Mouse (Mus musculus) mouse trophoblast stem cell (cell line): ENCODE results near the gene Daam2.

ENCODE experiments used
- in situ Hi-C, 2 experiments: fragments of 300-500 bp; cut with MseI, MboI; formaldehyde crosslinking; loops; 2 replicates in 1 of 2; 3 replicates in 1 of 2; pipeline ENCODE4 v1.15.1; 2025

Gene Daam2

DNA sequence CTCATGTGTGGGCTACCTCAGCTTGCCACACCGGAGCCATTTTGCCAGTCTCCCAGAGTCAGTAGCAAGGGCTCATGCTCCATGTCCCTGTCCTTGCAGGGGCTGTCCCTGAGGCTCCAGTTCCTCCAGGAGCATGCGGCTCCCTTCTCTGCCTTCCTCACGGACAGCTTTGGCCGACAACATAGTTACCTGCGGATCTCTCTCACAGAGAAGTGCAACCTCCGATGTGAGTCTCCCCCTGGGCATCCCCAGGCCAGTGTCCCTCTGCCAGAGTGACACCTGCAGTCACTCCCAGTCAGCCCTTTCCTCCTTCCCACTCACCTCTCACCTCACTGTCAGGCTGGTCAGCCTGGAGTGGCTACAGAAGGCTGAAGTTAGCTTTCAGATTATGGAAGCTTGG is 131.1 kb downstream of the Daam2 start:
- in situ Hi-C loops = no loop called here

DNA sequence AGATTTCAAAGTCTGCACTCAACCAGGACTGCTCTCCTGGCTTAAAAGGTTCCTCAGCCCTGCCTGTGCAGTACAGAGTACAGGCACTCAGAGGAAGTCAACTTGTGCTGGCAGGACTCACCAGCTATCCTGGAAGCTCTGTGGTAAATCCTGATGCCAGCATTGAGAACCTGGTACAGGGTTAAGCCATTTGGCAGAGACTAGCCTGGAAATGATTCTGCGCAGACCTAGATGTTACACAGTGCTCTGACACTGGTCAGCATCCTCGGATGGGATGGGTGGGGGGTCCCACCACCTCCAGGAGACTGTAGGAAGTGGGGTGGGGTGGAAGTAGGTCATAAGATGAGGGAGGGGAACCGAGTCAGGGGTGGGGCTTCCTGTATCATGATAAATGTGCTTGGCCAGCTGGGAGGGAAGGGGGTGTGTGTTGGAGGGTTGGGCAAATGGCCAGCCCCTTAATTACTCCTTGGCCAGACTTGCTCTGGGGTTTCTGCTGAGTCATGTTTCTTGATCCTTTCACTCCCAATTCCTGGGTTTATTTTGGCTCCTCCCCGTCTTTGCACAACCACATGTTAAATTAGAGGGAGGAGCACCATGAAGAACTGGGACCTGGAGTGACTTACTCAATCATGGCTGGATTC is 132.0 kb downstream of the Daam2 start:
- in situ Hi-C loops = no loop called here

DNA sequence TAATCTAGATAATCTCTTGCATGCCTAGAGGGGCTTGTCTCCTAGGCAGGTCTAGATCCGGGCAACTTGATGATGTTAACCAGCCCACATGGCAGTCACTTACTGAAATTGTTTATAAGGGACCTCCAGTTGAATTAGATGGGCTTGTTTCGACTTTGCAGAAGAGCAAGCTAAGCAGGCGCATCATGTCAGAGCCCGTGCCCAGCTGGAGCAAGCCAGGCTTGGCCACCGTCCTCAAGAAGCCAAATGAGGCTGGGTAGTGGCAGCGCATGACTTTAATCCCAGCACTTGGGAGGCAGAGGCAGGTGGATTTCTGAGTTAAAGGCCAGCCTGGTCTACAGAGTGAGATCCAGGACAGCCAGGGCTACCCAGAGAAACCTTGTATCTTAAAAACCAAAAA is 133.0 kb downstream of the Daam2 start:
- in situ Hi-C loops = no loop called here

DNA sequence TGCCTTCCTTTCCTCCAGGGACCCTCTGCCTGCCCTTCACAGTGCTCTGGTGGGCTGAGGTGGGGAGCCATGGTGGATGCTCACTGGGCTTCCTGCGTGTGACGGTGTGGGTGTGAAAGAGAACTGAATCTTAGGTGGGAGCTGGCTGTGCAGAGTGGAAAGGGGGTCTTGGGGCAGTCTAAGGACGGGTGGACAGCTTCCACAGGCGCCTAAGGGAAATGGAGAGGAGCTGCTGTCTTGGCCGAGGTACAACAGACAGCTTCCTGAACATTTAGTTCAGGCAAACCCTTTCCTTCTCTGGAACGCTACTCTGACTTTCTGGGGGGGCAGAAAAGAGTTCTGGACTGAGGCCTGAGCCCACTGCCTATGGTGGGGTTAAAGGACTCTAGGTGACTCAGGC is 134.0 kb downstream of the Daam2 start:
- in situ Hi-C loops = no loop called here

DNA sequence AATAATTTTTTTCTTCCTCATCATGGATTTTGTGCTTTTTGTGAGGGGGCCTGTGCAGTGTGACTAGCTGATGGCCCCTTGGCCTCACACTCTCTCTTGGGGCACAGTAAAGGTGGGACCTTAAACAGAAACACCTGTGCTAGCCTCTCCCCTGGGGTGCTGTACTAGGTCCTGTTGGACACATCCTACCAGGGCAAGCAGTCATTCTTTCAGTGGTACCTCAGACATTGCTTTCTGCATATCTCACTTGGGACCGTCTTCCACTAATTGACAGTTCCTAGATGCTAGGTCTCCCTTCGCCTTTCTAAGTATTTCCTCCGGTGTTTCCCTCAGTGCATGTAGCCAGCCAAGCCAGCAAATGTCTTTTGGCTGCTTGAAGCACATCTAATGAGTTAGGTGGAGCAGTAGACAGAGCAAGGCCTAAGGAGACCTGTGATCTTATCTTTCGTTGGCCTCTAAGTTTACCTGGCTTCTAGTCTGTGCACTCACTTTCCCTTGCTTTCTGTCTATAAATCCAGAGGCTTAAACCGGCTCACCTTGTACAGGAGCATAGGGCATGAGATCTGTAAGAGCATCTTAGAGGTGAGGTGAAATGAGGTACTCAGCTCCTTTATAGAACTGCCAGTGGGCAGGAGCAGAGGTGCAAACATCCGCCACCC is 134.5 kb downstream of the Daam2 start:
- in situ Hi-C loops = no loop called here

DNA sequence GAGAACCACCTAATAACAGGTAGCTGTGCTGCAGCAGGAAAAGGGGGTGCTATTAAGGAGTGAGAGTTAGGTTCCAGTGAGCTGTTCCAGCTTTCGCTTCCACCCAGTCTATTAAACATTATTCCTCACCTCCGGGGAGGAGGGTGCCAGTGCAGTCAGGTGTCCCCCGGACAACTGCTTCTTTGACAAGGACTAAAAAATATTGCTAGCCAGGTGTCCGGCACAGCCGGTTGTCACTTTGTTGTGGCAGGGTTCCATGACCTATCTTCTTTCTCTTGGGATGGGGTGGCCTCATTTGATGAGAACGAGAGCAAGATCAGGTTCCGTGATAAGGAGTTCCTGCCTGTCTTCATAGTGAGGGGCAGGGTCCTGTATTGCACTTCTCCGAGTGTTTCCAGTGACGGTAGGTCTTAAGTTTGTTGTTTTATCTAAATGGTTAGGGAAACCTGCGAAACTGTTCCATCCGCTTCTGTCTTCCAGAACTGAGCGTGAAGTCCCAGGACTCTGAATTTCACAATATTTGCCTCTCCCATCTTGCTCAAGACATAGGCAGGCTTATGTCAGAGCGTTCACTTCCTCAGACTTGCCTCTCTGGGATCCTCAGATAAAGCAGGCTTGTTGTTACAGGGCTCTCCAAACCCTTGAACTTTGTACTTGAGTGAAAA is 135.3 kb downstream of the Daam2 start:
- in situ Hi-C loops = no loop called here

DNA sequence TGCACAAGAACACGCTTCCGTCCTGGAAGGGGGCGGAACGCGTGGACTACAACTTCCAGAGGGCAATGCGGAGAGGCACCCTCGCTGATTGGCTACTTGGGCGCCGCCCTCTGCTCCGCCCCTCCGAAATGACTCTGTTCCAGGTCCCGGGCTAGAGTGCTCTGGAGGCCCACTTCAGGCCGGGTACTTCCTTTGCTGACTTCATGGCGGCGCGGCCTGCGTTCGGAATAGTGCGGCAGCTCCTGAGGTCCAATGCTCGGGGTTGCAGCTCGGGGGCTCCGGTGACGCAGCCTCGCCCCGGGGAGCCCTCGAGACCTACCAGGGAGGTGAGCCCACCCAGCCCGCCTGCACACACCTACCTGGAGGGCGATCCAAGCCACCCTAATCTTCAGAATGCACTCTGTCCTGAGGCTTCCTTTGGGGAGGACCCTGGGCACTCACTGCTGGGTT is 135.9 kb downstream of the Daam2 start, which contains the start of gene Mocs1:
TSS of gene Mocs1 (plus strand) at position 124 of the 450 bp plus-strand sequence.
- in situ Hi-C loops = no loop called here

DNA sequence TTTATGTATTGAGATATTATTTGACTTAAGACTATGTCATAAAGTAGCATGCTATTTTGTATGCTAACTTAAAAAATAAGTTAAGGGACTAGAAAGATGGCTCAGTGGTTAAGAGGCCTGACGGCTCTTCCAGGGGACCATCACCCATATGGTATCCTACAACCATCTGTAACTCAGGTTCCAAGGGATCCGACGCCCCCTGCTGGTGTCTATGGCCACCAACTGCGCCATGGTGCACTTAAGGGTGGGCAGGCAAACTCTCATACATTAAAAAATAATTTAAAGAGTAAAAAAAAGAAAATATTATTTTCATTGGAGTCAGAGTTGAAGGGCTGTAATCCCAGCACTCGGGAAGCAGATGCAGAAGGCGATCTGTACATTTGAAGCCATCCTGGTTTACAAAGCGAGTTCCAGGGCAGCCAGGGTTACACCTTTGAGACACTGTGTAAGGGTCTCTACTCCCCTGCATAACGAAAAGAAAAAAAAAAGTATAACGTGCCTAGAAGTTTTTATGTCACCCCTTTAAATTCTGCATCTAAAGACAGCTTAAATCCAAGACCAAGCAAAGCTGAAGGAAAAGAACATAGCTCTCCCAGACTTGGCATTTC is 136.4 kb downstream of the Daam2 start:
- in situ Hi-C loops = no loop called here

DNA sequence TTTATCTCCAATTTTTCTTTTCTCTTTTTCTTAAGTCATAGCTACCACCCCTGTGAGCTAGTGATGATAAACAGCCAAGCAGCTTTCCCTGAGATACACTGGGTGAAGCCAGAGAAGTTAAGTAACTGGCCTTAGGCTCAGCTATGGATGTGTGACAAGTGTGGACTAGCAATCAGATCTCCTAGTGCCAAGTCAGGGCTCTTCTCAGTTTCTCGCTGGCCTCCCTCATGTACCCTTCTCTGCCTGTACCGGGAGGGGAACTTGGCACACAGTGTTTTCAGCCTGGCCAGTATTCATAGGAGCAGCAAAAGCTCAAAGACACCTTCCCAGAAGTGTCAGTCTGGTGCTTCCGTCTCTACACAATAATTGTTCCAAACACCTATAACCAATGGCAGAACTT is 140.3 kb downstream of the Daam2 start:
- in situ Hi-C loops = no loop called here

DNA sequence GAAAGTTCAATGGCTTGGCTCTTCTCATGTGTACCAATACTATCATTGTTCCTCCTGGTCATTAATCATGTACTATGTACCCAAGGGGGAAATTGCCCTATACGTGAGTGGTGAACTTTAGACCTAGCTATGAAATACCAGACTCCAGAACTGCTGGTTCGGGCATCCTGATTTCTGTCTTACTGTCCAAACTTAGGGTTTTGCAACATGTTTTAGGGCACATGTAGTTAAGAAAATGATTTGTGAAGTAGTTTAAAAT is 141.1 kb downstream of the Daam2 start:
- in situ Hi-C loops = no loop called here

DNA sequence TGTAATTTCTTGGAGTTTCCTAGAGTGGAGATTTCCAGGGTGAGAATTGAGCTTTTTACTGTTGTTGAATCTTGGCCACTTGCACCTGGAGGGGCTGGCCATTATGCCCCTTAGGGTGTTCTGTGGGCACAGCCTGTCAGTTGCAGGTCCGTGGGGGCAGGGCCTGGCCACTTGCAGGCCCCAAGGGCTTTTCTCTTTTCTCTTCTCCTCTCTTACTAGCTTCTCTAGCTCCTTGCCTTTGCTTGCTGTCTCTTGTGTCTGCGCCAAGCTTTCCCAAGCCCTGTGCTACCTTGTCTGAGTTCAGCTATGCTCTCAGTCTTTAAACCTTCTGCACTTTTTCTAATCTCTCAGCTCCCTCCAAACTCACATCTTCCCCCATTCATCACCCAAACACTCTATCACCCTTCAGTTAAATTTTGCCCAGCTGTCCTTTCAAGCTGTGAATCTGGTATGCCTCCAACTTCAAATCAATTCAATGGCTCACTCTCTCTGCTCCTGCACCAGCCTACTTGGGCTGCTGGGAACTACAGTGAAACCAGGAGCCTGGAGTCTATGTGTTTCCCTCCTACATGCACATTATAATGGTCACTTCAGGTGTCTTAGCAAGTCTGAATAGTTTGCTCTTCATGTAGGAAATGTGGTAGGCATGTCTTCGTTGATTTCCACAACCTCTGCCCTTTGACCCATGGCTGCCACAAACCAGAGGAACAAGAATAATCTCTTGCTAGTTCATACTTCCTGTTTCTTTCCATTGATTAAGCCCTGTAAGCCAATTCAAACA is 141.7 kb downstream of the Daam2 start:
- in situ Hi-C loops = no loop called here

DNA sequence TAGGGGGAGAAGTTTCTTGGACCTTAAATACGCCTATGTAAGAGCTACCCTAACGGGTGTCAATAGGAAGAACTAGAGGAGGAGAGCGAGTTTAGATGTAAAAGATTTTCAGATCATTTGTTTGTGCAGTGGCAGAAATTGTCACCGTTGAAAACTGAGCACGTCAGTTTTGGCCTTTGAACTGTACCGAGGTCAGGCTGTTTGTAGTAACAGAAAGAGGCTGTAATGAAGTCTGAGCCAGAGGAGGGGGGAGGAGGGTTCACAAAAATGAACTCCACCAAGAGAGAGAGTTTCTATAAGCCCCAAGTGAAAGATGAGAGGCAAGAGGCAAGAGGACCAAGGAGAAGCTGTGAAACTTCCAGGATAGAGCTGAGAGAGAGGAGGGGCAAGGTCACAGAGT is 144.3 kb downstream of the Daam2 start:
- in situ Hi-C loops = no loop called here

DNA sequence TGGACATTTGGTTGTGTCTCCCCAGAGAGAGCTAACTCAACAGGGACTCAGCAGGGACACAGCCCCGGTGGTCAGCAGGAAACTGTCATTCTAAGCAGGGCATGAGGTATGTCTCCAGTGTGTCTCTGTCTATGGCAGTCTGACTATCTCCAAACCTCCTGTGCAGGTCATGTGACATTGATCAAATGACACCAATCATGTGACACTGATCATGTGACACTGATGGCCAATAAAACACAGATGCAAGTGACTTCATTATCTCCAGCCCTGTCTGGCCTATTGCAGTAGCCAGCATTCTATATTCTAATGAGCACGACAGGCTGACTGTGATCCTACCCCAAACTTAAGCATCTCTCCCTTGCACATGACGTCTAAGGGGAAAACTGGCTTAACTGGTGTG is 147.9 kb downstream of the Daam2 start:
- in situ Hi-C loops = no loop called here

DNA sequence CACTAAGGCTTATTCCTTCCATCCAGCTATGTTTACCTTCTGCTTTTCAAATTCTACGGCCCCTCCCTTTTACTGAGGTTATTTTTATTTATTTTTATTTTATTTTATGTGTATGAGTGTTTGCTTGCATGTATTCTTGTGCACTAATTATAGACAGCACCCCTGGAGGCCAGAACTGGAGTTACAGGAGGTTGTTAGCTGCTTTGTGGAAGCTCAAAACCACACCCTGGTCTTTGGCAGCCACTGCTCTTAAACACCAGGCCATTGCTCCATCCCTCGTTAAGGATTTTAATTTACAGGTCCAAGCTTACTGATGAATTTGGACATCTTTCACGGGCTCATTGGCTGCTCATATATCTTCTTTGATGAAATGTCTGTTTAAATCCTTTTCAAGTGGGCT is 150.6 kb downstream of the Daam2 start:
- in situ Hi-C loops = no loop called here

DNA sequence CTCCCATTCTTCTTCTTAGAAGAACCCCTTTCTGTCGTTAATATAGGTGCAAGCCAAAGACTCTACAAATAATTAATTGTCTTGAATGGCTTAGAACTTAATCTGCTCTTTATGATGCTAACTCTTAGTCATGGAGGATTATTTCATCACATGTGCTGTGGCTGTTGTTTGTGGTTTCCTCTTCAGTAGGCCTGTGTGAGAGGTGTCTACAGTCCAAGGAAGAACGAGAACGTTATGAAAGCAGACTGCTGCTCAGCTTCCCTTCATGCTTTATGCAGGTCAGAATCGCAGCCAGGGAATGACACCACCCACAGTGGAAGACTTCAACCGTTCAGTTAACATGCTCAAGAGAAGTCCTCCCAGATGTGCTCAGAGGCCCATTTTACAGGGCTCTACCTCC is 151.2 kb downstream of the Daam2 start:
- in situ Hi-C loops = no loop called here
